Mouse (Mus musculus) embryonic facial prominence, embryonic 15.5 days (tissue): ENCODE measurements around the gene Rbms3. TPM values are rescaled to one million over a fixed set of nuclear protein-coding genes. Genes with fewer than 3 reads are reported as not detected.

Source experiments
- ATAC-seq: fragments of 200-750 bp; cut with Nextera tagmentation; 2 replicates; pipeline ENCODE4 v1.8.0; 2017; ENCODE audit warnings: low read depth, moderate TSS enrichment; ENCODE audit not compliant: insufficient number of reproducible peaks, low FRiP score, low TSS enrichment
- H3K27ac ChIP-seq: fragments of 300-500 bp; sonication (generic); replicated peaks from 2 replicates; pipeline ENCODE4 v1.5.1; 2015; ENCODE audit warnings: mild to moderate bottlenecking, inconsistent platforms
- H3K27me3 ChIP-seq: fragments of 300-500 bp; sonication (generic); 2 replicates; pipeline ENCODE4 v1.6.1; 2015; ENCODE audit warnings: inconsistent platforms
- H3K36me3 ChIP-seq: fragments of 300-500 bp; sonication (generic); 2 replicates; pipeline ENCODE4 v1.6.1; 2015; ENCODE audit warnings: mild to moderate bottlenecking, inconsistent platforms
- H3K4me1 ChIP-seq: fragments of 300-500 bp; sonication (generic); 2 replicates; pipeline ENCODE4 v1.6.1; 2015; ENCODE audit warnings: inconsistent platforms
- H3K4me2 ChIP-seq: fragments of 300-500 bp; sonication (generic); replicated peaks from 2 replicates; pipeline ENCODE4 v1.6.1; 2015; ENCODE audit warnings: mild to moderate bottlenecking, inconsistent platforms
- H3K4me3 ChIP-seq: fragments of 300-500 bp; sonication (generic); replicated peaks from 2 replicates; pipeline ENCODE4 v1.5.1; 2015; ENCODE audit warnings: mild to moderate bottlenecking, inconsistent platforms
- H3K9ac ChIP-seq: fragments of 300-500 bp; sonication (generic); 2 replicates; pipeline ENCODE4 v1.6.1; 2015; ENCODE audit warnings: inconsistent platforms
- H3K9me3 ChIP-seq: fragments of 300-500 bp; sonication (generic); replicated peaks from 2 replicates; pipeline ENCODE4 v1.6.1; 2016; ENCODE audit warnings: inconsistent platforms
- WGBS: fragments of 180-500 bp; shearing (Covaris S2); methylation state at CpG from one replicate; pipeline ENCODE4 v1.1.7; 2015; 5-methylcytosine and 5-hydroxymethylcytosine counted together
- polyA plus RNA-seq: library from polyadenylated mRNA; unstranded; fragments of >200 nt; fragmentation: Nextera tagmentation; extraction: Ambion mirVana; gene quantifications from 2 replicates; pipeline ENCODE4 v1.2.1, GENCODE M21; 2015

Gene Rbms3
- polyA plus RNA-seq, 1 experiment from 2014 or later, result 84.3 TPM

DNA sequence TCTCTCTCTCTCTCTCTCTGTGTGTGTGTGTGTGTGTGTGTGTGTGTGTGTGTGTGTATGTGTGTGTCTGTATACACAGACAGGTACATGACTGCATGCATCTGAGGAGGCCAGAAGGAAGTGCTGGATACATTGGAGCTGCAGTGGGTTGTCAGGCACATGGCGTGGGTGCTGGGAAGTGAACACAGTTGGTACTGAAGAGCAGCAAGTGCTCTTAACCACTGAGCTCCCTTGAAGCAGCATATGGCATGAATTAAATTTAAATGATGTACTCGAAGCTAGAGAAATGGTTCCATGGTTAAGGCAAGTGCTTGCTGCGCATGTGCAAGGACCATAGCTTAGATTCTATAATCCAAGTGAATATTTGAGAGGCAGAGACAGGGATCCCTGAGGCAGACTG is 772.6 kb downstream of the Rbms3 start:
- 64% methylated on average over 3 of the region's 3 CpGs for WGBS
- Histone ChIP-seq H3K9me3 (no peaks in the 10 kb centered on the region), H3K4me2 (no peak overlapping the region), H3K9ac (no peak overlapping the region), H3K27me3 (no peaks in the 10 kb centered on the region), H3K4me1 (0 out of 2 replicates have a peak, but pooled peaks cover 4% of the 10 kb centered on the region), H3K4me3 (no peak overlapping the region), H3K27ac (no peak overlapping the region), H3K36me3 (no peaks in the 10 kb centered on the region)
- no peak for ATAC-seq

DNA sequence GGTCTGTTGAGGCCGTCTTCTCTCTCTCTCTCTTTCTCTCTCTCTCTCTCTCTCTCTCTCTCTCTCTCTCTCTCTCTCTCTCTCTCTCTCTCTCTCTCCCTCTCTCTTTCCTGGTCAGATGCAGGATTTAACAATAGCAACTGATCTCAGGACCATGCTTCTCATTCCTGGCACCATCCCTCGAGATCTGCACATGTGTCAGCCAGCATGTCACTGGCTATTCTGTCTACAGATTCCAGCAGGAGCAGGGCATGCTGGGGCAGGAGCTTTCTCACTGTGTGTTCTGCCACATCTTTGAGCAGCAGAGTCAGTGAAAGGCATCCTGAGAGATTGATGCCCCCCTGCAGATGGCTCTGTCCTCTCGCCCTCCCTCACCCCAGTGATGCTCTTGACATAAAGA is 774.0 kb downstream of the Rbms3 start:
- 0 out of 2 replicates have a peak, but pooled peaks cover 4% of the 10 kb centered on the region for H3K4me1 ChIP-seq
- H3K36me3 ChIP-seq, result no peaks in the 10 kb centered on the region
- no peak for ATAC-seq
- no peak overlapping the region for H3K27ac ChIP-seq
- no peak overlapping the region for H3K4me3 ChIP-seq
- no peak overlapping the region for H3K4me2 ChIP-seq
- H3K9me3 ChIP-seq, result no peaks in the 10 kb centered on the region
- WGBS, result 63% methylated on average over 3 of the region's 3 CpGs
- no peak overlapping the region for H3K9ac ChIP-seq
- no peaks in the 10 kb centered on the region for H3K27me3 ChIP-seq

DNA sequence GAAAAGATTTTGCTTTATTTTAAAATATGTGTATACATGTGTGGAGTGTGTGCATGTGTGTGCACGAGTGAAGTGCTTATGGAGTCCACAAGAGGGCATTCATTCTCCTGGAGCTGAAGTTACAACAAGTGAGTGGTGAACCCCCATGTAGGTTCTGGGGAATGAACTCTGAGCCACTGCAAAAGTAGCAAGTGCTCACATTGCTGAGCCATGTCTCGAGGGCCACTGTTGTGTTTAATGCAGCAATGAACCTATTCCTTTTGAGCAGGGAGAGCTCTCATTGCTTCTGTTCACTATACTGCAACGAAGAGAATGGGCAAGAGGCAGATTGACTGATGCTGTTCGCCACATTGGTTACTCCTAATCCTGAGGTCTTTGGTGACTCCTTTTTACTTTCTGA is 780.8 kb downstream of the Rbms3 start:
- Histone ChIP-seq H3K4me1 (peaks cover 9% of the 10 kb centered on the region), H3K36me3 (no peaks in the 10 kb centered on the region), H3K9ac (no peak overlapping the region), H3K4me2 (no peak overlapping the region), H3K27me3 (no peaks in the 10 kb centered on the region), H3K4me3 (no peak overlapping the region), H3K27ac (no peak overlapping the region), H3K9me3 (no peaks in the 10 kb centered on the region)
- no peak for ATAC-seq
- 92% methylated on average over 4 of the region's 4 CpGs for WGBS

DNA sequence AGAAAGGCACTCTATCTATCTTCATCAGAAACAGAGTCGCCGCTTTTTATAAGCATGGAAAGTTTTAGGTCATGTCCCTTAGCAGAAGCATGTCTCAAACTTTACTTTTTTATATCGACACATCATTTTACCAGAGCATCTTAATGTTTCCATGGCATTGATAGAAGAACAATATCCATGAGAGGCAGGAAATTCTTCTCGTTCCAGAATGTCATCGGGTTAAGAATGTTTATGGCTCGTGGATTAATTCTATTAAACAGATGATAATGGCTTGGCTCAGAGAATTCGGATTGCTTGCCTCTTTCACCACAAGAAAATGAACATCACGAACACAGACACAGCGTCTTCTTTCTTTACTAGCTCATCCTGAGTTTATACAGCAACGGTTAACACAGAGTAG is 781.5 kb downstream of the Rbms3 start:
- no peak overlapping the region for H3K9ac ChIP-seq
- no peak overlapping the region for H3K4me2 ChIP-seq
- peaks cover 9% of the 10 kb centered on the region for H3K4me1 ChIP-seq
- no peaks in the 10 kb centered on the region for H3K27me3 ChIP-seq
- peak overlapping the region; percentile 48; the same call in 1 of the 2 replicates for H3K27ac ChIP-seq
- H3K4me3 ChIP-seq, result no peak overlapping the region
- no peak for ATAC-seq
- no peaks in the 10 kb centered on the region for H3K9me3 ChIP-seq
- no peaks in the 10 kb centered on the region; the same call in 1 of the 2 replicates for H3K36me3 ChIP-seq
- 67% methylated on average over 10 of the region's 10 CpGs for WGBS

DNA sequence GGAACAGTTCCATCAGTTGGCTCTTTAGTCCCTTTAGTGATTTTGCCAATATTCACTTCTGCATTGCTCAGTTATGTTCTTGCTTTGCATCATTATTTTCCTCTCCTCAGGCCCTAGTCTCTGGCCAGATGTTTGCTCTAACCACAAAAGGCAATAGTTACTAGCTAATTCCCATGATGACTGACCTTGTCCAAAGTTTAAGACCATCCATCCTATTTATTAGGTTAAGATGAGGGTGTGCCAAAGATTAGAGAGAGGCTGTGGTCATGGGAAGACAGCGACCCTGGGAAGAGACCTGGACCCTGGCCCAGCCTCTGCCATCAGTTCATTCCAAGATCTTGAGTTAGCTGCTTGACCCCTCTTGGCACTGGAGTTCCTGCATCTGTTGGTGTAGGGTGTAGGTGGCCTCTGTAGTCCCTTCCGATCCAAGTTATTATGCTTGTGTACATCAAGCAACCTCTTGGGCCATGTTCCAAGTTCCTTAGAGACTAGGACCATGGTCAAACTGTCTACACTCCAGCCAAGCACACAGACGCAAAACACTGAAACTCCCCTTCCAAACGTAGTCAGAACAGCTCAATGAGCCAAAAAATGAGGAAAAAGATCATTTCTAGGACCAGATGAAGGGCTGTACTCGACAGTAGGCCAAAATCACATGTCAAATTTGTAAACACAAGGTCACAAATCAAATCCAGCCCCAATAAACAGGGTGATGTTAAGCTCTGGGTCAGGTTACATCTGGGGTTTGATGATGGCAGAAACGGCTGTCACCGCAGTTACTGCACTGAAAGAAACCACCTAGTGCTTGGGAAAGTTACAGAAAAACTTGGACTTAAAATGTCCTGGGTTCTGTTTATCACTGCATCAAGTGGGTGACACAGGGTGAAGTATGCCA is 782.2 kb downstream of the Rbms3 start:
- Histone ChIP-seq H3K4me3 (no peak overlapping the region), H3K9me3 (no peaks in the 10 kb centered on the region), H3K36me3 (no peaks in the 10 kb centered on the region; the same call in 1 of the 2 replicates), H3K9ac (no peak overlapping the region), H3K27ac (peak overlapping the region; percentile 48), H3K27me3 (no peaks in the 10 kb centered on the region), H3K4me2 (no peak overlapping the region), H3K4me1 (peaks cover 9% of the 10 kb centered on the region)
- ATAC-seq, result peak; percentile 63
- 42% methylated on average over 7 of the region's 7 CpGs for WGBS

DNA sequence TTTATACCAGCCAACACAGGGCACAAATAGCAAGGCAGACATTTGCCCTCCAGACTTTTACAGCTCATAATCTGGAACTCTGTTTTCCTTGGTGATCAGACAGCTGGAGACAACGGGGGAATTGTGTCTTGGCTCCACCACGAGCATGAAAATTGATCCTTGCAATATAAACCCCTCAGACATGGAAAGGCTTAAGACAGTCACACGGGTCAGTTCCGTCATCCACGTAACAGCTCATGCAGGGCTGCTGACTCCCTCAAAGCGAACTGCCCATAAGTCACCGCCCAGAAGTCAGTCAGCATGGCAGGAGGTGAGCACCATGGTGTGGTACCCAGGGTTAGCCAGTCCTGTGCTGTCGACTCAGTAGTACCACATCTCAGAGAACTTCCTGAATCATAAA is 794.8 kb downstream of the Rbms3 start:
- H3K4me1 ChIP-seq, result peaks cover 7% of the 10 kb centered on the region
- H3K9ac ChIP-seq, result no peak overlapping the region
- WGBS, result 24% methylated on average over 8 of the region's 8 CpGs
- no peak overlapping the region for H3K27ac ChIP-seq
- no peak overlapping the region for H3K4me2 ChIP-seq
- no peaks in the 10 kb centered on the region for H3K9me3 ChIP-seq
- no peaks in the 10 kb centered on the region for H3K27me3 ChIP-seq
- no peak overlapping the region for H3K4me3 ChIP-seq
- H3K36me3 ChIP-seq, result no peaks in the 10 kb centered on the region
- ATAC-seq, result 0 out of 2 replicates have a peak, but pooled peaks have one; percentile 24

DNA sequence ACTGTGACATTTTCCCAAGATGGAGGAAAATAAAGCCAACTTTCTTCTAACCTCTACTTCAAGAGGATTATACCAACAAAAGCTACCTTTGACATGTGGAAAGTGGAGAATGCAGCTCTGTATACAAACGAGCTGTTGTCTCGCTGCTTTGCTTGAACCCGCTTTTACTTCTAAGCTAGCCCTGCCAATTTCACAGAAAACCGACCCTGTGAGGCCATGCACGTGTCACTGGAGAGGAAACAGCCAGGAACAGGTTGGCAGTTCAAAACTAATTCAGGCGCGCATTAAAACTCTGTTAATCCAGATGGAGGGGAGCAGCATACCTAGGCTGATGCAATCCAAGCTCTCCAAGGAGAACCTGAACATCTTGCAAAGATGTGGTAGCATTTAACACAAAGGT is 796.0 kb downstream of the Rbms3 start:
- ATAC-seq, result no peak
- H3K36me3 ChIP-seq, result no peaks in the 10 kb centered on the region
- H3K4me3 ChIP-seq, result no peak overlapping the region
- no peaks in the 10 kb centered on the region for H3K27me3 ChIP-seq
- no peaks in the 10 kb centered on the region for H3K9me3 ChIP-seq
- WGBS, result 31% methylated on average over 7 of the region's 7 CpGs
- H3K9ac ChIP-seq, result no peak overlapping the region
- peaks cover 7% of the 10 kb centered on the region for H3K4me1 ChIP-seq
- H3K4me2 ChIP-seq, result no peak overlapping the region
- no peak overlapping the region for H3K27ac ChIP-seq

DNA sequence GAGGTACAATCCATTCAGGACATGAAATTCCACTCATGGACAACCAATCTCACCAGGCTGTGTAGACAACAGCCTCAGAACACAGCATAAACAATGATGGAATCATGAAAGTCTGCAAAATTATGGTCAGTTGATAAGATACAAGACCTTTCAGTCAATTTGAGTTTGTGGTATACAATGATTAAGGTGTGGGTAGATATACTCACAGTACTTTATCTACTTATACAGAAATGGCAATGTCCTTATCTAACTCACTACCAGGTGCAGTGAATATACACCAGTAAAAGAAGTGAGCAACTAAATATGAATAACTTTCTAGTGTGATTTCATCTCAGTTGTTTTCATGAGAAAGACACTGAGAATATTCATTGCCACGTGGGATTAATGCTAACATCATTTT is 796.9 kb downstream of the Rbms3 start:
- Histone ChIP-seq H3K4me1 (peaks cover 7% of the 10 kb centered on the region), H3K9ac (no peak overlapping the region), H3K4me3 (no peak overlapping the region), H3K4me2 (no peak overlapping the region), H3K27ac (no peak overlapping the region), H3K9me3 (no peaks in the 10 kb centered on the region), H3K36me3 (no peaks in the 10 kb centered on the region), H3K27me3 (no peaks in the 10 kb centered on the region)
- no peak for ATAC-seq
- 64% methylated on average over 1 of the region's 1 CpGs for WGBS

DNA sequence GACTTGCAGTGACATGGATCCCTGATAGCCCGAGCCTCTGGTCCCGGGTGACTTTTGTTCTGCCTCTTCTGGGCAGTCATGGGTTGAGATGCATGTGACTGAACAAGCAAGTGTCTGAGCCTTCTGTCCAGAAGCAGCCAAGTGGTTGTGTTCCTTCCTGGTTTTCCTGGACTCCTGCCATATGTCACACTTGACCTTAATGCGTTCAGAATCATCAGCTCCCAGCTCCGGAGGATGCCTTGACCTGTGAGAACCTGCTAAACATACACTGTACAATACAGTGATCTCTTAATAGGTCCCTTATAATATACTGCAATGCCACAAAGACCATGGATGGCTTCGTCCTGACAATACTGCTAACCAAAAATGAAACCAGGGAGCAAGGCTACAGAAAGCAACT is 798.3 kb downstream of the Rbms3 start:
- ATAC-seq, result no peak
- Histone ChIP-seq H3K4me3 (no peak overlapping the region), H3K9me3 (no peaks in the 10 kb centered on the region), H3K9ac (no peak overlapping the region), H3K36me3 (no peaks in the 10 kb centered on the region), H3K27me3 (no peaks in the 10 kb centered on the region), H3K27ac (no peak overlapping the region), H3K4me1 (peaks cover 7% of the 10 kb centered on the region), H3K4me2 (no peak overlapping the region)
- 87% methylated on average over 5 of the region's 5 CpGs for WGBS

DNA sequence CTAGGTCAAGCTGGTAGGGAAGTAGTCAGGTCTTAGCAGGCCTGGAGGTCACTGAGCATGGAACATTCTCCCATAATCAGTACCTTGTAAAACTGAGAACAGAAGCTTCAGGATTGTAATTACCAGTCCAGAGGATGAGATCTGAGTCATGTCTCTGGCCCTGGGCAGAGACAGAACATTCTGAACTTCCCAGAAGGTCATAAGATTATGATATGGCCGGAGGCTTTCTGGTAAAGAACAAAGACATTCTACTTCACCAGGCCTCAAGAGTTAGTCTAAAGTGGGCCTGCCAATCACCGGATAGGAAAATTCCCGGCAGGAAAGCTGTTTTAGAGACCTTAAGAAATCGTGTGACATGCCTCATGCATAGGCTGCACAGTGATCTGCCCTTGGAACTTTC is 799.8 kb downstream of the Rbms3 start:
- peaks cover 3% of the 10 kb centered on the region for H3K4me1 ChIP-seq
- H3K9me3 ChIP-seq, result no peaks in the 10 kb centered on the region
- H3K27me3 ChIP-seq, result no peaks in the 10 kb centered on the region
- no peak overlapping the region for H3K9ac ChIP-seq
- 77% methylated on average over 4 of the region's 4 CpGs for WGBS
- H3K4me3 ChIP-seq, result no peak overlapping the region
- no peak overlapping the region for H3K4me2 ChIP-seq
- ATAC-seq, result no peak
- no peaks in the 10 kb centered on the region for H3K36me3 ChIP-seq
- no peak overlapping the region for H3K27ac ChIP-seq

DNA sequence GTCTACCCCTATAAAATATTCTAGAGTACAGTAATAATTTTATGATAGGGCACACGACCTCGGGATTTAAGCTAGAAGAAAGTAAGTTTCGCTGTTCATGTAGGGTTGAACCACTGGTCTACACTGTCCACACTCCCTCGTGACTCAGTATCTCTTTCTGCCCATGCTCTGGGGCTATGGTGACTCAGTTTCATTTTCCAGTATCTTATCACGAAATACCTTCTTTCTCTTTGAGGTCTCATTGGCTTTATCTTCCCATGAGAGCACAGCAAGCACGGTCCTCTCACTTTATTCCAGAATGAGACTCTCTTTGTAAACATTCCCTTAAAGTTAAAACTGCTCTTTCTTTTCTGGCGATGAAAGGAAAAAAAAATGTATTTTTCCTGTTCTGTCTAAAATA is 808.1 kb downstream of the Rbms3 start:
- no peak overlapping the region for H3K4me2 ChIP-seq
- H3K27me3 ChIP-seq, result no peaks in the 10 kb centered on the region
- no peak overlapping the region for H3K27ac ChIP-seq
- no peak overlapping the region for H3K9ac ChIP-seq
- no peaks in the 10 kb centered on the region for H3K4me1 ChIP-seq
- no peak overlapping the region for H3K4me3 ChIP-seq
- peaks cover 6% of the 10 kb centered on the region; the same call in 1 of the 2 replicates for H3K36me3 ChIP-seq
- no peak for ATAC-seq
- whole genome bisulfite sequencing, result 92% methylated on average over 7 of the region's 7 CpGs
- no peaks in the 10 kb centered on the region for H3K9me3 ChIP-seq

DNA sequence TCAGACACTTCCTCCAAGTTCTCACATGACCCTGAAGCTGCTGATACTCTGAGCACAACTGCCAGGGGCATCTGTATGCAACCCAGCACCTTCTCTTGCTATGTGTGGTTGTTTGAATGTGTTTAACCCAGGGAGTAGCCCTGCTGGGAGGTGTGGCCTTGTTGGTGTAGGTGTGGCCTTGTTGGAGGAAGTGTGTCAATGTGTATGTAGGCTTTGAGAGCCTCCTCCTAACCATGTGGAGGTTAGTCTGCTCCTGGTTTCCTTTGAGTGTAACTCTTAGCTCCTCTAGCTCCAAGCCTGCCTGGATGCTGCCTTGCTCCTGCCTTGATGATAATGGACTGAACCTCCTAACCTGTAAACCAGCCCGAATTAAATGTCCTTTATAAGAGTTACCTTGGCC is 812.5 kb downstream of the Rbms3 start:
- no peak overlapping the region for H3K4me3 ChIP-seq
- H3K27me3 ChIP-seq, result no peaks in the 10 kb centered on the region
- H3K27ac ChIP-seq, result no peak overlapping the region
- peaks cover 6% of the 10 kb centered on the region; the same call in 1 of the 2 replicates for H3K36me3 ChIP-seq
- no peaks in the 10 kb centered on the region for H3K9me3 ChIP-seq
- ATAC-seq, result no peak
- H3K9ac ChIP-seq, result no peak overlapping the region
- H3K4me1 ChIP-seq, result 0 out of 2 replicates have a peak, but pooled peaks cover 5% of the 10 kb centered on the region
- WGBS, result 92% methylated on average over 1 of the region's 1 CpGs
- H3K4me2 ChIP-seq, result no peak overlapping the region
